Mouse (Mus musculus) kidney, postnatal 10 days (tissue): ENCODE data around the gene Sfxn5.

ENCODE experiments used
- DNase-seq: peaks from one replicate; pipeline ENCODE4 v3.0.0; 2021; ENCODE audit warnings: mixed read lengths

Sfxn5 gene

DNA sequence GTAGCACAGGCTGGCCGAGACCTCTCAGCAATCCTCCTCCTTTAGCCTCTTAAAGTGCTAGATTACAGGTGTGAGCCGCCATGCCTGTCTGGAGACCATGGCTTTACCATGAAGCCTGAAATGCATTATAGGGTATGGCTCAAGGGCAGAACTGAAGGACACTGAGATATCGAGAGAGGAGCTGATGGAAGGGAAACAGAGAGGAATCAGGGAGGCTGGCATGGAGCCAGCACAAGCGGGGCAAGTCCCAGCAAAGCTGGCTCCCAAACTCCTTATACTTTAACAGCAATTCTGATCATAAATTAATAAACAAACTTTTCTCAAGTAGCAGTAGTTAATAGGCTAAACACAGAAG is 30.7 kb upstream of the Sfxn5 start:
- DNase-seq, result no peak

GRCm38 (mm10) chr6:85363231-85363905 is 30.1 kb upstream of the Sfxn5 start:
- no peak for DNase-seq

DNA sequence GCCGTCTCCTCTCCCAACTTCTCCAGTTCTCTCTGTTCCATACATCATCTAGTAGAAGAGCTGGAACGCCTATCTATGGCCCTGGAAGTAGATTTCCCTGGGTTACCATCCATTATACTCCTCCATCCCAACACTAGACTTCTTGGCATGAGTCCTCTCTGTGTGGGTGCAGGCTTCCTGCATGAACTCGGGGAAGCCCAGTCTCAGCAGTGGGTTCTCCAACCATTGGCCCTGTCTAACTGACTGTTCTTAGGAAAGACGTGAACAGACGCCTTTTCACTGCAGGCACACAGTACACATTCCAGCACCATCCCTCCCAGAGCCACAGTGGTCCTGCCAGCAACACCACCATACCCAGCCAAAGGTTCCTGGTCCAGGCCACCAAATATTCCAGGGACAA is 29.4 kb upstream of the Sfxn5 start:
- no peak for DNase-seq

- peak; percentile 75 for DNase-seq
These were observed 27.1 kb upstream of the Sfxn5 start for GRCm38 (mm10) chr6:85360311-85360710.

DNA sequence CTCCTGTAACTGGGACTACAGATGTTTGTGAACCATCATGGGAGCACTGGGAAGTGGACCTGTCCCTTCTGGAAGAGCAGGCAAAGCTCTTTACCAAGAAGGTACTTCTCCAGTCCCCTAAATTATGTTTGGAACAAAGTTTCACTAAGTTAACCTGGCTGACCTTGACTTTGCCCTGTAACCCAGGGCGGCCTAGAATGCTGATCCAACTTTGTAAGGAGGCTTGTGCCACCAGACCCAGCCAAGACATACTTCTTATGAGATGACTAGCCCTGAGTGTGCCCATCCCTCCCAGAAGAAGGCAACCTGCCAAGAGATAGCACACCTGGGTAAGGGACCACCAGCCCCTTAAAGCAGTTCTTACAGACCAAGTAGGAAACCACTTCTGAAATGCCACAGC is 25.7 kb upstream of the Sfxn5 start:
- no peak for DNase-seq

DNA sequence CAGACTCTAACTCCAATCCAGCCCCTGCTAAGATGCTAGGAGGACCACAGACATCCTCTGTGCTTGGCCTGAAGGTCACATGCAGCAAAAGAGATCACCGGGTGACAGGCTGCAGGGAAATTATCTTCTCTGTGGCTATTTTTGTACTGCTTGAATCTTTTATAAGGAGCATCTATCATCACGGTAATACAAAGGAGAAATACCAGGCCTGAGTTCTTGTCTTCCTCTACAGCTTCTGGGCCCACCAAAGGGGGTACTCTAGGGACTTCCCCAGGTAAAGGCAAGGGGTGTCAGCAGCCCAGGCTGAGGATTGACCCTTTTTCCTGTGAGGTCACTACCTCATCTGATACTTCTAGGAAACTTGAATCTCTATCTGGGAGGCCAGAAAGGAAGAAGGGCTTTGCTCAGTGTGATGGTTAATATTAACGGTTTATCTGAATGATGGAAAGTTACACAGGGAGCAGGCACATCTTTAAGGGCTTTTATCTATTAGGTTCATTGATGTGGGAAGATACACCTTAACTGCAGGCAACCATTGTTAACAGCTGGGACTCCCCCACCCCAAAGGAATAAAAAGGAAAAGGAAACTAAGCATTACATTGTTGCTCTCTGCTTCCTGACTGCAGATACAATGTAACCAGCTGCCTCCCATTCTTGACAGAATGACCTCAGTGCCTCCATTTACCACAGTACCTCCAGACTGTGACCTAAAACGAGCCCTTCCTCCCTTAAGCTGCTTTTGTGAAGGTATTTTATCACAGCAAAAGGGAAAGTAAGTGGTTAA is 23.7 kb upstream of the Sfxn5 start:
- no peak for DNase-seq

- DNase-seq, result no peak
These were observed 22.5 kb upstream of the Sfxn5 start for GRCm38 (mm10) chr6:85355753-85356152.

GRCm38 (mm10) chr6:85354709-85355108 is 21.5 kb upstream of the Sfxn5 start:
- no peak for DNase-seq

DNA sequence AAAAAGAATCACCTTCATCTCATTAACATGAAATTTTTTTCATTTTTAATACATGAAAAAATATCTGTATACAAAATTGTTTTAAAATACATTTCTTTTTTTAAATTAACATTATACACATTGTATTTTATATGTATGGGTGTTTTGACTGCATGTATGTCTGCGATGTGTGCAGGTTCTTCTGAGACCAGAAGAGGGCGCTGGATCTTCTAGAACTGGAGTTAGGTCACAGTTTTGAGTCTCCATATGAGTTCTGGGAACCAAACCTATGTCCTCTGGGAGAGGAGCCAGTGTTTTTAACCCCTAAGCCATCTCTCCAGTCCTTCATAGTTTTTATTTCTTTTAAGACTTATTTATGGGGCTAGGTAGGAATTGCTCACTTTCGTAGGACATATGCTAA is 20.5 kb upstream of the Sfxn5 start:
- no peak for DNase-seq

DNA sequence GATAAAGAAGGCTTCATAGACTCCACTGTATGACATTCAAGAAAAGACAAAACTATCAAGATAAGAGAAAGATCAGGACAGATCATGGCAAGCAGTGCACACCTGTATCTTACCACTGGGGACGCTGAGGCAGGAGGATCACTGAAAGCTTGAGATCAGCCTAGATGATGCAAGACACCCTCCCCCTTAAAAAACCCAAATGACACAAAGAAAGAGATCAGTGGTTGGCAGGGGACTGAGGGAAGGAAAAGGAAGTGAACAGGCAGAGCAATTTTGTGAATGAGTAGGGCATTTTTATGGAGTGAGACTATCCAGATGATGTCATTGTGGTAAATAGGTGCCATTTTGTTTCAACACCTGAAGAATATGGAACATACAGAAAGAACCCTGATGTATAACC is 16.9 kb upstream of the Sfxn5 start:
- DNase-seq, result no peak

DNA sequence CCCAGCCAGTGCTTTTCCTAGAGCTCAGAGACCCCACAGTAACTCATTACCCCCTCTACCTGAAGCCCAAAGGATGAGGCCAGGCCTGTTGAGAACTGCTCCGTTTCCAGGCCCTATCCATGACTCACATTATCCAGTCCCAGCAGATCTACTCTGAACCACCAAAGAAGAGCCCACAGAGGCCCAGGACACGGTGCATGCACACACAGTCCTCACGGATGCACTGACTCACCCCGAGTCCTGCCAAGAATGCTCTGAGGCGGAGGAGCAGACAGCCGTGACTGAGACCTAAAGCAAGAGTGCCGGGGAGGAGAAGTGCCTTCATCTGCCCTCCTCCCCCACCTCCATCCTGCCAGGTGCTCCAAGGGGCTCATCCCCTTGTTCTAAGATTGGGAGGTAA is 16.0 kb upstream of the Sfxn5 start:
- peak; percentile 61 for DNase-seq

DNA sequence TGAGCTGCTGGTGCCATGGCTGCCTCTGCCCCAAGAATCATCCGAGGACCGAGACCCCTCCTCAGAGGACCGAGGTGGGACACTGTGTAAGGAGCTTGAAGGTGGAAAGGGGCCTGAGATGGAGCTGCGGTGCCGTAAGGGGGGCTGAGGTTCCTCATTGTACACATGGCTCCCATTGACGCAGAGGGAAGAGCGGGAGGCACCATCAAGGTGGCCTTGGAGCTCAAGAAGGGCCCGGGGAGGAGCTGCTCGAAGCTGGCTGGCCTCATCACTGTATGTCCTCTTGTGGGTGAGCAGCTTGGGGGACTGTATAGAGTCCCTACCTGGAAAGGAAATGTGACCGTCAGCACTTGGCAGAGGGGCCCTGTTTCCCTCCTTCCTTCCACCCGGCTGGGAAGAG is 14.9 kb upstream of the Sfxn5 start:
- no peak for DNase-seq

DNA sequence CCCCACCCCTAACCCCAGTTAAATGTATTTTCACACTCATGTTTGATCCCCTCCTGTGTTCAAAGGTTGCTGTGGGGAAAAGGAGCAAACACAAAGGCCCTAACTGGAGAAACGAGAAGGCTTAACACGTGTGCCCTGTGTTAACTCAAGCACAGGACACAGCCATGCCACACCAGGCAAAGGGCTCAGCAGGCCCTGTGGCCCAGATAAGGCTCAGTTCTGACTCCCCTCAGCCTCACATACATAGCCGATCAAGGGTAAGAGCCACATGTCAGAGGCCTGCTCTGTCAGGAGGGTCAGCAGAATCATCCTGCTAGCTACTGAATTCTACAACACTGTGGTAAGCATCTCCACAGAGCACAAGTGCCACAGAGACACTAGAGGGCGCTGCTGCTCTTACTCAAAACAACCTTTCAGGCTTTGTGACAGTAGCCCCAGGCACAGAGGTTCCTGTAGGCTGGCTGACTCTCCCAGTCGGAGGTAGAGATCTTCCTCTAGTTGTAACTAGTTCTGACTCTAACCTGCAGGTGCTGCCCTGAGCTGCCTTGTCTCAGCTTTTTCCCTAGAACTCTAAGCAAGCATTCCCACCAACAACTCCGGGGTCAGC is 12.9 kb upstream of the Sfxn5 start:
- peak; percentile 93 for DNase-seq

DNA sequence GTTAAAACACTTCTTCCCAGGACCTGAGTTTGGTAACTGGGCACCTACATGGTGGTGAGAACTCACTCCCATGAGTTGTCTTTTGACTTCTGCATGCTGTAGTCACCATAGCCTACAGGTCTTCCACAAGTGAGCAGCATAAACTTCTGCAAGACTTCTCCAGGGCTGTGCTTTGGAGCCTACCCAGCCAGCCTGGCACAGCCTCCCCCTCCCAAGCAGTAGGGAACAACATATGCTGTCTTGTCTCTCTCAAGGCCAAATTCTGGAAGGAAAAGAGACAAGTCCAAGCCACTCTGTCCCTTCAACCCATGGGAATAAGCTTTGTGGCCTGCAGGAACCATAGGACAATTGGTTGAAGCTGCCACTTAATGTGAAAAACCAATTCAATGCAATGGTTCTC is 11.7 kb upstream of the Sfxn5 start:
- no peak for DNase-seq

GRCm38 (mm10) chr6:85343027-85343426 is 9.8 kb upstream of the Sfxn5 start:
- no peak for DNase-seq

DNA sequence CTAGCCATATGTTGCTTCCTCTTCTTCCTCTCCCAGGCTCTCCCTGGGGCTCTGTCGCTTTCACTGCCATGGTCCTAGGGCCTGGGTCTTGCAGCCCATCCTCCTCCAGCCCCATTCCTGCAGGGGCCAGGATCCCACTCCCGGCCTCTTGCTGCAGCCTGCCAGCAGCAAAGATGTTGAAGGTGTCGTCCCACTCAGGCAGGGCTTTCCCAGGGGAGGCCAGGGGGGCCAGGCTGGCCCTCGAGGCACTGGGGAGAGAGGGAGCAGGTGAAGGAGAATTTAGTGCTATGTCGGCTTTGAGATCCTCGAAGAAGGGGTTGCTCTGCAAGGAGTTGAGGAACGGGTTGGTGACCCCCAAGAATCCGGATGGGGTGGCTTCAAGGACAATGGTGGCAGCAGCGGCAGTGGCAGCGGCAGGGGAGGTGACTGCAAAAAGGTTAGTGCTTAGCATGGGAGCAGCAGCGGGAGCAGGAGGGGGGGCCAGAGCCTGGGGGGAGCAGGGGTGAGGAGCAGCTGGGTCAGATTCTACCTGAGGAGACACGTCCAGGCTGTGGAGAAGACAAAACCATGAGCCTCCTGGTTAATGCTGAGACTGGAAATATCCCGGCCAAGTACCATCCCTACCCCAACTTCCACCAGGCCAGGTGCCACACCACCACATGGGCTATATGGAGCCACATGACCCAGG is 8.7 kb upstream of the Sfxn5 start:
- no peak for DNase-seq

- no peak for DNase-seq
These were observed 7.0 kb upstream of the Sfxn5 start for GRCm38 (mm10) chr6:85340184-85340583.

DNA sequence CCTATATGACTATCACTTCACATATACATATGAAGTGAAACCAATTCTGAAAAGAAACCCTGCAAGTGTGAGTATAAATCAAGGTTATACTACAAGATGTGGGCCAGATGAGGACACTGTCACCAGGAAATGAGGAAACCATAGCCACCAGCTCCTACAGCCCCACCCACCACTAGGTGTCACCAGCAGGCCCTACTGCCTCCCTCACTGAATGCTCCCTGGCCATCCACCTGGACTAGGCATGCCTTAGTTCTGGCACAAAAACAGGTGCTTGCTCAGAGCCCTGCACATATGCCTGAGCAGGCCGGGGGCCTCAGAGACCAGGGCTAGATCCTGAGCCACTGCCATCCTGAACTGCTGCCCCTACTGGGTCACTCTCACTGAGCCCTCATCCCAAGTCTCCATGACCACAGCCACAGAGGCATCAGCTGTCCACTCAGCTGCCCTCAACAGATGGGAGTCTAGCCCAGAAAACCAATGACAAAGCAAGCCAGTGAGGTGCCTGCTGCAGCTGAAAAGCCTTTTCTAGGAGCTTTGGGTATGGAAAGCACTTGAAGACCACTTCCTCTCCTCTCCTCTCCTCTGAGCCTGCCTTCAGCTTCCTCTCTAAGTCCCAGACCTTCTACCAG is 6.2 kb upstream of the Sfxn5 start:
- DNase-seq, result peak; percentile 77

- no peak for DNase-seq
These were observed 3.7 kb upstream of the Sfxn5 start for GRCm38 (mm10) chr6:85336944-85337343.

GRCm38 (mm10) chr6:85335352-85335751 is 2.1 kb upstream of the Sfxn5 start:
- no peak for DNase-seq

- no peak for DNase-seq
These were observed 1.6 kb upstream of the Sfxn5 start for GRCm38 (mm10) chr6:85334851-85335250.

GRCm38 (mm10) chr6:85334251-85334650 is 1.0 kb upstream of the Sfxn5 start:
- no peak for DNase-seq

DNA sequence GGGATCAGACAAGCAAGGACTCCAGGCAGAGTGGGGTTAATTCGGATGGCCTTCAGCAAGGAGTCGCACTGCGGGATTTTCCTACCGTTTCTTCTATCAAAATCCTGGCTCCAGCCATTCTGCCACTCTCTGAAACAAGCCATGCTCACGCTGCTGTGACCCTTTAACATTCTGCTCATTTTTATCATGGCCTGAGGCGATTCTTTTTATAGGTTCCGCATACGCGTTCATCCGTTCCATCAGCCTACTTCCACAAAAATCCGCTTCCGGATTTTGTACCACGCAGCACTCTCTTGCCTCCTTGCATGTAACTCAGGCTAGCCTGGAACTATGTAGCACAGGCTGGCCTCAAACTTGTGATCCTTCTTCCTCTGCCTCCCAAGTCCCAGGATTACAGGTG is 510 bp upstream of the Sfxn5 start:
- DNase-seq, result no peak
